Mouse (Mus musculus) forebrain, postnatal 0 days (tissue): ENCODE measurements around the gene Cntnap2. TPM values are rescaled to one million over a fixed set of nuclear protein-coding genes. Genes with fewer than 3 reads are reported as not detected.

Experiments used
- ATAC-seq: fragments of 200-750 bp; cut with Nextera tagmentation; 2 replicates; pipeline ENCODE4 v1.8.0; 2017; ENCODE audit warnings: mild to moderate bottlenecking, moderate library complexity
- DNase-seq: peaks from one replicate; pipeline ENCODE4 v3.0.0-alpha.2; 2015
- H3K27ac ChIP-seq: fragments of 300-500 bp; sonication (generic); 2 replicates; pipeline ENCODE4 v1.5.1; 2014; ENCODE audit warnings: low read depth, mild to moderate bottlenecking, antibody characterized with exemption, low read length, moderate library complexity, mixed read lengths
- H3K27me3 ChIP-seq: fragments of 300-500 bp; sonication (generic); 2 replicates; pipeline ENCODE4 v1.6.1; 2014; ENCODE audit warnings: mild to moderate bottlenecking, low read length, mixed read lengths; ENCODE audit not compliant: insufficient read depth
- H3K36me3 ChIP-seq: fragments of 300-500 bp; sonication (generic); 2 replicates; pipeline ENCODE4 v1.6.1; 2014; ENCODE audit warnings: mild to moderate bottlenecking, moderate library complexity; ENCODE audit not compliant: insufficient read depth
- H3K4me1 ChIP-seq: fragments of 300-500 bp; sonication (generic); 2 replicates; pipeline ENCODE4 v1.6.1; 2014; ENCODE audit warnings: antibody characterized with exemption; ENCODE audit not compliant: insufficient read depth
- H3K4me2 ChIP-seq: fragments of 300-500 bp; sonication (generic); 2 replicates; pipeline ENCODE4 v1.6.1; 2014; ENCODE audit warnings: low read depth, mild to moderate bottlenecking, moderate library complexity
- H3K4me3 ChIP-seq: fragments of 300-500 bp; sonication (generic); 2 replicates; pipeline ENCODE4 v1.5.1; 2014; ENCODE audit warnings: low read depth, low read length, mixed read lengths
- H3K9ac ChIP-seq: fragments of 300-500 bp; sonication (generic); 2 replicates; pipeline ENCODE4 v1.6.1; 2014; ENCODE audit warnings: mild to moderate bottlenecking
- H3K9me3 ChIP-seq: fragments of 300-500 bp; sonication (generic); 2 replicates; pipeline ENCODE4 v1.6.1; 2016; ENCODE audit warnings: low read length
- CTCF ChIP-seq: sonication (generic); IDR thresholded peaks from 2 replicates; pipeline ENCODE4 v1.5.1; 2016; ENCODE audit warnings: antibody characterized with exemption, control low read depth, low read depth
- WGBS: fragments of 180-500 bp; shearing (Covaris S2); extraction: QIAGEN DNeasy Blood & Tissue Kit; methylation state at CpG from one replicate; pipeline ENCODE4 v1.1.7; 2014; 5-methylcytosine and 5-hydroxymethylcytosine counted together
- polyA plus RNA-seq: library from polyadenylated mRNA; unstranded; fragments of >200 nt; fragmentation: Nextera tagmentation; extraction: Ambion mirVana; gene quantifications from 2 replicates; pipeline ENCODE4 v1.2.1, GENCODE M21; 2015
- total RNA-seq: library from RNA; depleted of rRNA; stranded (reverse); fragments of >200 nt; gene quantifications from 2 replicates; pipeline ENCODE4 v1.2.3, GENCODE M21; 2014

Cntnap2 gene
- total and polyA plus RNA-seq, 2 experiments from 2014 or later = 50.2 to 107 TPM

DNA sequence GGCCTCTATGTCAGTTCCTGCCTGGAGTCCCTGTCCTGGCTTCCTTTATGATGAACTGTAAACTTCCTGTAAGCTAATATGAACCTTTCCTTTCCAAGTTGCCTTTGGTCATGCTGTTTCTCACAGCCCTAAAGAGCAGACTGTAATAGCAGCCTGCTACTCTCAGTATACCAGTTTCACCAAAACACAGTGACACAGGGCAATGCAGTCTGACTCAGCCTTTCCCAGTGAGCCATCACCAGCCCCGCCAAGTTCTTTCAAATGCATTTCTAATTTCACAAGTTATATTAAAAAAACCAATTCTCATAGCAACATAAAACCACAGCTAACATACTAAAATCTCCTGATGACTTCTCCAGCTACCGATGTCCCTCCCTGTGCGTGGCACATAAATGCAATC, 2285.5 kb downstream of the Cntnap2 start:
- 80% methylated on average over 3 of the region's 3 CpGs for WGBS
- H3K9ac ChIP-seq = no peak overlapping the region
- no peak for ATAC-seq
- no peak for DNase-seq
- H3K4me2 ChIP-seq = no peak overlapping the region
- TF ChIP-seq CTCF = no peak
- H3K4me3 ChIP-seq = no peak overlapping the region
- H3K27me3 ChIP-seq = no peaks in the 10 kb centered on the region
- H3K36me3 ChIP-seq = no peaks in the 10 kb centered on the region
- no peak overlapping the region for H3K27ac ChIP-seq
- H3K9me3 ChIP-seq = no peaks in the 10 kb centered on the region
- no peaks in the 10 kb centered on the region for H3K4me1 ChIP-seq

DNA sequence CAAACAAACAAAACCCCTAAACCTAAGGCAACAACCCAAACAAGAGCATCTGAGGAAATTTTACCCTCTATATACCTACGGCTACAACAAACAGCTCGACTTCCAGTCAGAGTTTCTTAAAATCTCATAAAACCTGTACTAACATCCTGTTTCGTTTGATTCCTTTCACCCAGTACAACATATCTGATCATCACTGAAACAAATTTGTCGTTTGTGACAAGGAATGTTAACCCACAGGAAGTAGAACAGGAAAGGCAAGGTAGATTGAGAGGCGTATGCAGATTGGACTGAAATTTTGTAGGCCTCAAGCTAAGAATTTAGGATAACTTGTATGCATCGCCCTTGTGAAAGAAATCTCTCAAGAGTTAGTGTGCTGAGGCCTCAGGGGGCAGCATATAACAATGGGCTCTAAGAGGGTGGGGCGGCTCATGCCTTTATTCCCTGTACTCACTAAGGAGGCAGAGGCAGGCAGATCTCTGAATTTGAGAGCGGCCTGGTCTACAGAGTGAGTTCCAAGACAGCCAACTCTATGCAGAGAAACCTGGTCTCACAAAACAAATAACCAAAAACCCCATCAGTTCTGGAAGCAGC, 2291.0 kb downstream of the Cntnap2 start:
- 93% methylated on average over 8 of the region's 8 CpGs for WGBS
- no peak for DNase-seq
- TF ChIP-seq CTCF = no peak
- H3K9ac ChIP-seq = no peak overlapping the region
- no peaks in the 10 kb centered on the region for H3K9me3 ChIP-seq
- no peaks in the 10 kb centered on the region for H3K27me3 ChIP-seq
- H3K36me3 ChIP-seq = no peaks in the 10 kb centered on the region
- no peak overlapping the region for H3K4me2 ChIP-seq
- no peak for ATAC-seq
- no peak overlapping the region for H3K27ac ChIP-seq
- no peaks in the 10 kb centered on the region for H3K4me1 ChIP-seq
- no peak overlapping the region for H3K4me3 ChIP-seq
